Mouse (Mus musculus) heart, postnatal 14 days (tissue): Measurements from ENCODE around the gene Hacd2. TPM values are rescaled to one million over a fixed set of nuclear protein-coding genes. Genes with fewer than 3 reads are reported as not detected.

Experiments used
- DNase-seq, 2 experiments: peaks; one replicate each; pipeline ENCODE4 v3.0.0; 2021 to 2022
- intact Hi-C: fragments of 180-260 bp; cut with DNase I; formaldehyde crosslinking; loops from one replicate; pipeline ENCODE4 v1.15.1; 2025
- long read RNA-seq, 2 experiments: library from polyadenylated mRNA; stranded (forward); transcript quantifications; one replicate each; pipeline ENCODE4 v2.0.0; 2021
- total RNA-seq, 2 experiments: library from RNA; stranded (reverse); gene quantifications; 2 replicates each; pipeline ENCODE4 v1.2.3; 2021

The Hacd2 gene
- total RNA-seq, result 1 to 10 TPM; 8.3 to 8.5 TPM
- long read RNA-seq, experiment 1, partial matches to known transcripts, result 1 of 2 reads
- long read RNA-seq, experiment 1, other reads (novel, unspliced or antisense), result 1 of 2 reads
- long read RNA-seq, experiment 2, result 0 reads

GRCm38 (mm10) chr16:35022242-35023137 lies at the start of gene Hacd2:
Gene Hacd2, plus strand, starts transcription at chr16:35022428.
- intact Hi-C loops, result no loop called here
- DNase-seq, result peak; percentile 95

GRCm38 (mm10) chr16:34972471-34972870 lies 49.8 kb upstream of the Hacd2 start:
- DNase-seq, result no peak
- intact Hi-C loops, result loop anchor here (10.0 kb wide), 1 partner anchor 308 kb away; no protein-coding TSS in a partner anchor

GRCm38 (mm10) chr16:34975544-34975943 lies 46.7 kb upstream of the Hacd2 start:
- no peak for DNase-seq
- intact Hi-C loops, result loop anchor here (10.0 kb wide), 1 partner anchor 311 kb away; no protein-coding TSS in a partner anchor

GRCm38 (mm10) chr16:34976630-34977029 lies 45.6 kb upstream of the Hacd2 start:
- no peak for DNase-seq
- intact Hi-C loops, result loop anchor here (10.0 kb wide), 1 partner anchor 312 kb away; no protein-coding TSS in a partner anchor

GRCm38 (mm10) chr16:34978018-34978417 lies 44.2 kb upstream of the Hacd2 start:
- intact Hi-C loops, result loop anchor here (10.0 kb wide), 1 partner anchor 313 kb away; no protein-coding TSS in a partner anchor
- no peak for DNase-seq

GRCm38 (mm10) chr16:34981009-34981408 lies 41.2 kb upstream of the Hacd2 start:
- no peak for DNase-seq
- intact Hi-C loops, result no loop called here

- intact Hi-C loops, result no loop called here
Measured at GRCm38 (mm10) chr16:34984203-34985030, 37.8 kb upstream of the Hacd2 start.

GRCm38 (mm10) chr16:34985031-34985346 lies 37.2 kb upstream of the Hacd2 start:
- DNase-seq, result no peak
- intact Hi-C loops, result no loop called here

More at GRCm38 (mm10) chr16:34984203-34985030, 37.8 kb upstream of the Hacd2 start:
- DNase-seq, result no peak

GRCm38 (mm10) chr16:34986211-34986825 lies 35.9 kb upstream of the Hacd2 start:
- no peak for DNase-seq
- intact Hi-C loops, result no loop called here

- DNase-seq, result no peak
- intact Hi-C loops, result no loop called here
Measured at GRCm38 (mm10) chr16:34991365-34991764, 30.9 kb upstream of the Hacd2 start.

- peak in 1 of 2 experiments; percentile 32 for DNase-seq
- intact Hi-C loops, result no loop called here
Measured at GRCm38 (mm10) chr16:34992854-34993253, 29.4 kb upstream of the Hacd2 start.

GRCm38 (mm10) chr16:34993694-34994330 lies 28.4 kb upstream of the Hacd2 start:
- no peak for DNase-seq
- intact Hi-C loops, result no loop called here

GRCm38 (mm10) chr16:34994641-34995141 lies 27.5 kb upstream of the Hacd2 start:
- no peak for DNase-seq
- intact Hi-C loops, result no loop called here

GRCm38 (mm10) chr16:34996133-34996532 lies 26.1 kb upstream of the Hacd2 start:
- intact Hi-C loops, result no loop called here
- DNase-seq, result peak; percentile 78 to 82

- DNase-seq, result peak in 1 of 2 experiments; percentile 11
- intact Hi-C loops, result no loop called here
Measured at GRCm38 (mm10) chr16:34997052-34997451, 25.2 kb upstream of the Hacd2 start.

- DNase-seq, result peak in 1 of 2 experiments; percentile 14
- intact Hi-C loops, result no loop called here
Measured at GRCm38 (mm10) chr16:34997576-34997975, 24.7 kb upstream of the Hacd2 start.

- intact Hi-C loops, result no loop called here
- no peak for DNase-seq
Measured at GRCm38 (mm10) chr16:34999016-34999415, 23.2 kb upstream of the Hacd2 start.

- no peak for DNase-seq
- intact Hi-C loops, result no loop called here
Measured at GRCm38 (mm10) chr16:34999986-35000385, 22.2 kb upstream of the Hacd2 start.

GRCm38 (mm10) chr16:35000923-35001560 lies 21.2 kb upstream of the Hacd2 start:
- intact Hi-C loops, result no loop called here
- no peak for DNase-seq
